Mouse (Mus musculus) left cerebral cortex, adult 8-10 months (tissue): ENCODE data around the gene Zfp618. TPM values are rescaled to one million over a fixed set of nuclear protein-coding genes. Genes with fewer than 3 reads are reported as not detected.

Experiments
- DNase-seq, 2 experiments: peaks; one replicate each; pipeline ENCODE4 v3.0.0; 2022; ENCODE audit warnings: low spot score in 2 of 2
- total RNA-seq, 4 experiments: library from RNA; stranded (reverse); gene quantifications; 2 replicates each; pipeline ENCODE4 v1.2.4; 2022

Gene Zfp618
- total RNA-seq, 4 experiments from 2014 or later, result 3.6 to 5.8 (median 4.7) TPM

DNA sequence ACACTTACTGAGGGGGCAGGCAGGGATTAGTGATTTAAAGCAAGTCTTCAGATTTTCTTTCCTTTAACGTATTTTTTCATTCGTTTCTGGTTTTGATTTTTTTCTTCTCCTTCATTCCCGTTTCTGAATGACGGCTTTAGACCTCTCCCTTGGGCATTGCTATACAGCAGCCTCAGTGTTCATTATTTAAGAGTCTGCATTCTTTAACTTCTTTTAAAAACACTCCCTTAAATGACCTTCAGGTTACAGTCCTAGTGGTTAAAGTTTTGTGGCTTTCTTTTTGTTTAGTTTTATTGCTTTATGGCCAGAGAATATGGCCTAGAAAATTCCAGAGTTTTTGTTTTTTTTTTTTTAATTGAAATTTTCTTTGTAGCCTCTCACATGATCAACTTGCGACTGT, 64.8 kb downstream of the Zfp618 start:
- DNase-seq, result no peak

DNA sequence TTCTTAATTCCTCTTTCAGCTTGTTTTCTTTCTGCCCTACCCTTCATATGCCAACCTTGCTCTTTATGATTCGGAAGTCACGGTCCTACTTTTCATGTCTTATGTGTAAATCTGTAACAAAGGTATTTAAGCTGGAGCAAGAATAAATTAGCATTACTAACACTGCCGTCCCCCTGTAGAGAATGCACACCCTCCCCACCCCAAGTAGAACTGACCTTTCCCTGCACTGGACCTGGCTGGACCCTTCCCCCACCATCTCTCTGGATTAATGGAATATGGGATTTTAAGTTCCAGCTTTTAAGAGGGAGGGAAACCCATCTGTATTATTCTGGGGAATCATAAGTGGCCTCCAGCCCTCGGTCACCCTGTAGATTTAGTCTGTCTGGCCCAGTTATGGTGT, 65.9 kb downstream of the Zfp618 start:
- no peak for DNase-seq

DNA sequence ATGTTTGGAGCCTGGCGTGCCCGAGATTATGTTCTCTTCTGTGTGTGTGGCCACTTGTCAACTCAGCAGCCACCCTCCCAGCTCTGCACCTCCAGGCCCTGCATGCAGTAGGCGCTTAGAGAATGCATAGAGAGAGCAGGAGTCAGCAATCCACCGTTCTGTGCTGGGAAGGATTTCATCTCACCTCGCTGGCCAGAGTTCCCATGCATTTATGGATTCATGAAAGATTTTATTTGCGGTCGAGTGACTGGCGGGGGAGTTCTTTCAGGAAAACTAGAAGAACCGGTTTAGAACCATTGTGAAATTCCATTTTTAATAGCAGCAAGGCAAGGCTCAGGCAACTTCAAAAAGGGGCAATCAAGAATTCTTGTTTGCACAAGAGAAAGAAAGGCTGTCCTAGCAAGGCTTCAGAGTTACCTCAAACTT, 67.2 kb downstream of the Zfp618 start:
- DNase-seq, result no peak

DNA sequence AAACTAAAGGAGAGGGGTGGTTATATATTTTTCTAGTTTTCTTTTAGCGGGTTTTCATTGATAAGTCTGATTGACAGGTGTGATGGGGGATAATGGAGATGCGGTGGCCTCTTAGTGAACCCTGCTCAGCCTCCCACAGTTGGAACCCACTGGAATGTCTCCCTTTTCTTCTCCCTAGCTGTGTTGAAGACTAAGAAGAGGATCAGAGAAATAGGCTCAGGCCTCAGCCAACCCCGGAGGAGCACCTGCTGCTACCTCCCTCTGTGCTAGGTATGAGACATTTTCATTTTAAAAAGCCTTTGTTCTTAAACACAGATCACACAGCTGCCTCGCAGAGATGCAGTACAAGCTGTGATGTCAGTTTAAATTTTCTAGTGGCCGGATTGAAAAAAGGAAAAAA, 68.4 kb downstream of the Zfp618 start:
- DNase-seq, result no peak

DNA sequence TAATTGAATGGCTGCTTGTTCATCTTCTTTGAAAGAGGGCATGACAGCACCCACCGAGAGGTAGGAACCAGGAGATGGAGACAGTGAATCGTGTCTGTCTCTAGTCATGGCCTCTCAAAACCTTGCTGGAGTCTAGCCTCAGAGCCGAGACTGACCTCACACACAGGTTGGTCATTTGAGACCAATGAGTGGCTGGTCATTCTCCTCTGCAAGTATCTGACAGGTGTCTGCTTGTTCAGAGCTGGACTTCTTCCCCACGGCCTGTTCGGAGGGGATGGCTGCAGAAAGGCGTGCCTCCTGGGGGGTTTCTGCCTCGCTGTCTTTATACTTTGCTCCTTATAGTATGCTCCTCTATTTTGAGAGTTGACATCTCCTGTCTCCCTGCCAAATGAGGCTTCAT, 70.6 kb downstream of the Zfp618 start:
- DNase-seq, result no peak

DNA sequence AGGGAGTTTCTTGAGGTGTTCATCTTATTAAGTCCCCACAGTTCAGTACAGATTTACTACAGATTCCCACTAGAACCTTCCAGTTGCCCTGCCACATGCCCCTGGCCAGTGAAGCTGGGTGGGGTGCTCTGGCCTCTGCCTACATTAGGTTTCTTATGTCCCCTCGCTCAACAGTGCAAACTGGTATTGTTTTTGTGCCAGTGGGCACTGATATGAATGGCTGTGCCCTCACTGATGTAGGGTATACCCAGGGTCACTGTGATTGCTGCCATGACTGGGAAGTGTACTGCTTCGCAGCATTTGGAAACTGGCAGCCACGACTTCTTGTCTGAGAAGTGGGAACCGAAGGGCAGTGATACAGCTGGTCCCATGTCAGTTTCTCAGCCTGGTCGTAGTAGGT, 71.4 kb downstream of the Zfp618 start:
- no peak for DNase-seq

DNA sequence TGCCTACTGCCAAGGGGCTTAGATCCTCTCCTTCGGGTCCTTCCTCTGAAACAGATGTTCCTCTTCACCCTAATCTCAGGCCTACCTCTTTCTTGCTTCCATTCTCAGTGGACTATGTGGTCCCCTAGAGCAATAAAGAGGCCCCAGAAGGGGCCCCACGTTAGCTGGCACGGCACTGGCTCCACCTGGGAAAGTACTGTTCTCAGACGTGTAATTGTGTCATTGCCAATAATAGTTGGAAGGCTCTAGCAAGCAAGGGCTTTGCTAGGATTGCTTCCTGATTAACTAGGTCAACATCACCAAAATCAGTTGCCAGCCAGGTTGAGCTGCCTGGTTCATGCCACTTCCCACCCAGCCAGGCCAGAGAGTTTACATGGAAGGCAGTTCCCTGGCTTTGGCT, 72.2 kb downstream of the Zfp618 start:
- no peak for DNase-seq

DNA sequence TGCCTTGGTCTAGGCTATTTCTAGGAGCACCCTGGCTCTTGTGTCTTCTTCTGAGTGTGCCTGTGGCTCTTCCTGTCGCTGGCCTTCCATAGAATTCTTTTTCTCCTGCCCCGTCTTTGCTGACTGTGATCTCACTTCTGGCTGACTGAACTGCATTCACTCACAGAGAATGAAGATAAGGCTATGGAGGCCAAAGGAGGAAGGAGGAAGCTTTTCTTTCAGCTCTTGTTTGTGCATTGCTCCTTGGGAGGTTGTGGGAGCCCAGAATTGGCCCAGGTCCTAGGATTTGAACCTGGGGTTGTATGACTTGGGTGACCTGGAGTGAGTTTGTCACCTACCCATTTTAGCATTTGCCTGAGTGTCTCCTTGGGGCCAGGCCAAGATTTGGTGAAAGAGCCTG, 72.9 kb downstream of the Zfp618 start:
- DNase-seq, result no peak

DNA sequence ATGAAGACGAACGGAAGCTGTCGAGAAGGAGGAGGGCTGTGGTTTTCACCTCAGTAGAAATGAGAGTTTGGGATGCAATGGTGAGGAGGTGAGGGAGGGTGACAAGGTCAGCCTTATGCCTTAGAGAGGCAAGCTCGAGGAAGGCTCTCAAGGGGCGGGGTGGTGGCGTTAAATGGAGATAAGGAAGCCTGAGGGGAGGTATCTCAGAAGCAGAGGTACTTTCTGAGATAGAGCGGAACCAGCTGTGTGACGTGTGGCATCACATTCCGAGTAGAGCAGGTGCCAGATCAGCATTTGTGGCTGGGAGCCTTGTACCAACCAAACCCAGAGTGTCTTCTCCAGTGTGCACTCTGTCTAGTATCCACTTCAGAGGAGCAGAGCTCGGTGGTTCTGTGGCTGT, 73.6 kb downstream of the Zfp618 start:
- no peak for DNase-seq

DNA sequence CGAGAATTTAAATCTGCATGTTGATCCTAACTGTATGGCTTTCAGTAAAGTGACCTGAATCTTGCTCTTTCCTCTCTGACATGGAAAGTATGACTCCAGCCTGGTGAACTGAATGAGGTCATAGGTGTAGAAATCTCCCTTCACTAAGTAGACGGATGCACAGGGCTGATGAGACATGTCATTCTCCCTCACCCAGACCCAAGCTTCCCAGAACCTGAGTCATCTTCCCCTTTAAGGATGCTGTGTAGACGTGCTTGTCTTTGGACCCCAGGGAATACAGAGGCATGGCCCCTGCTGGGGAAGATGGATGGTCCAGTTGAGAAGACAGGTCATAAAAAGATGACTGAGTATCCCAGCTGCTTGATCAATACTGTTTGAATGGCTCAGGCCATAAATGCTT, 83.2 kb downstream of the Zfp618 start:
- DNase-seq, result no peak

DNA sequence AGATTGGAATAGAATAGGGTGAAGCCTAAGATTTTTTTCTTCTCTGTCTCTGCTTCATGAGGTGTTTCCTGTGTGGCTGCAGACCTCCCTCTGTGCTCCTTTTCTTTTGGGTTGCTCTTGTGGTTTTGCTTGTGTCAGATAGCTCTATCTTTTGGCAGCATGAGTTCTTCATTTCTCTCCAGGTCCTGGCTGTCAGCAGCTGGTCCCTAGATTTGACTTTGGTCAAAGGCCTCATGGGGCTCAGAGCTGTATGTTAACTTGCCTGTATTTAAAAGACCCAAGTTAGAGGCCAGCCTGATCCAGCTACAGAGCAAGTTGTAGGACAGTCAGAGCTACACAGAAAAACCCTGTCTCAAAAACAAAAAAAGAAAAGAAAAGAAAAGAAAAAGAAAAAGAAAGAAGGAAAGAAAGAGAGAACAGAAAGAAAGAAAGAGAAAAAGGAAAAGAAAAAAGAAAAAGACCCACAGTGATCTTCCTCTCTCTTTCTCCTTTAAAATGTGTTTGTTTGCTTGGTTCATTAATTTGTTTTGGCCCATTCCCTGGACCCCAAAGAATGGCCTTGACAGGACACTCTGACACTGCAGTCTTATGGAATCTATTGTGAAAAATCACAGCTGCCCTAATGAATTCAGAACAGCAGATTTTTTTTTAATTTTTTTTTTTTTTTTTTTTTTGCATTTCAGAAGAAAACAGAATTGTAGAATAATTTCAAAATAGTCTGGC, 84.4 kb downstream of the Zfp618 start:
- no peak for DNase-seq

DNA sequence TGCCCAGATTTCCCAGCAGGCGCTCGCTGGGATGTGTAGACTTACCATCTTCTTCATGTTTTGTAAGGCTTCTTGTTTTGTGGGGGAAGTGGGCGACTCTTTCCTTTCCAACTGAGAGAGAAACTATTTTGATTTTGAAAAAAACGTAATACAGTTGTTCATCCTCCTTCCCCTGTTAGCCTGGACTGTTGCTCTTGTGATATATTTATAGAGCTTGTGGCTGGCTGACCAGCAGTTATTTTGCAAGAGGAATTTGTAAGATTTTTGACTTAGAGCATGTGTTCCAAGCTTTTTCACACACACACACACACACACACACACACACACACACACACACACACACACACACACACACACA, 84.9 kb downstream of the Zfp618 start:
- no peak for DNase-seq

DNA sequence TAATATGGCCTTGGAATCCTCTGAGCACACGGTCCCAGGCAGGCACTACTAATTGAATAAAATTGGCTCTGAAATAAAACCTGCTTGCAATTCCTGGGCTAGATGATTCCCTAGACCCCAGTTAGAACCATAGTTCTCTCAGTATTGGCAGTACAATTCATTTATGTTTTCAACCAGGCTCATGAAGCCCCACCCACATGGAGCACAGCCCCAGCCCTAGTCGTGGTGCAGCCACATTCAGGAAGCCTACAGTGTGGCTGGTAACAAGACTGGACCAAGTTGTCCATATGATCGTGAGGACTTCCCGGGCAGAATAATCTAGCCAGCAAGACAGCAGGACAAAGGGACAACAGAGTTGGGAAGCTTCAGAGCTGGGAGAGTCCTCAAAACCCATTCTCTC, 85.6 kb downstream of the Zfp618 start:
- no peak for DNase-seq

DNA sequence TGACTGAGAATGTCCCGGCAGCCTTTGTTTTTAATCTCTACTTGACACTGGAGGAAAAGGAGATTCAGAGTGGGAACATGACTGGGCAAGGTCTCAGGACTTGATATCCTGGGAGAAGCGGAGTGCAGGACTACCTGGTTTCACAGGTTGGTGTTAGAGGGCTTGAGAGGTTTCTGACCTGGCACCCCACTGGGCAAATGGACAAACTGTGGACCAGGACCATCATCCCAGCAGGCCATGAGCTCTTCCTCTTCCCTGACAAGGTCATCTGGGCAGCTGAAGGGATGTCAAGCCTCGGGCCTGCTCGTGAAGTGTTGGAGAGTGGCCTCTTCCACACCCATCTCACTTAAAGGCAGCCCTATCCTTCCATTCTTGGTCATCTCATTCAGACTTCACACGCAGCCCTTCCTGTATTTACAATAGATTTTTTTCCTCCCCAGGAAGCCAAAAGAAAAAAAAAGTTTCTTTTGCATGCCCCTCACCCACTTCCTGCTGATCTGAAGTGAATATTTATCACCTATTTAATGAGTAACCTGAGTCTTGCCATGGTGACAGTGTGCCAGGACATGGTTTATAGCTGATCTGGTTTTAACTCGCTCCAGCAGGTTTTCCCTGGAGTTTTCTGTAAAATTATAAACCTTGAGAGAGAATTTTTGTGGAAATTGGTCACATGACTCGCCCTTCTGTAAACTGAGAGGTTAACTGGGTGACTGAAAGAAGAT, 86.7 kb downstream of the Zfp618 start:
- no peak for DNase-seq

DNA sequence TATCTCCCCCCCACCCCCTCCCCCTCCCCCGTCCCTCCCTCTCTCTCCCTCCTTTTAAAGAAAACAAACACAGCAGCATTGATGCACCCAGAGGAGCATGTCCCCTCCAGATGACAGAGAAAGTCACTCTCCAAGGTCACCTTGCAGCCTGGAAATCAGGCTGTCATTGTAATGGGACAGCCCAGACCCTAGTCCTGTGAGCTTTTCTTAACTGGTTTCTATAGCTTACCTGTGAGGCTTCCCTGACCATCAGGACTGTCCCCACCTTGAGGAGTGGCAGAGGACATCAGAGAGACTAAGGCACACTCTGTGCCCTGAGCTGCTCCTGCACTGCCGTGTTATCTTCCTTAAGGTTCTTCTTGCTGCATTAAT, 87.3 kb downstream of the Zfp618 start:
- DNase-seq, result no peak

DNA sequence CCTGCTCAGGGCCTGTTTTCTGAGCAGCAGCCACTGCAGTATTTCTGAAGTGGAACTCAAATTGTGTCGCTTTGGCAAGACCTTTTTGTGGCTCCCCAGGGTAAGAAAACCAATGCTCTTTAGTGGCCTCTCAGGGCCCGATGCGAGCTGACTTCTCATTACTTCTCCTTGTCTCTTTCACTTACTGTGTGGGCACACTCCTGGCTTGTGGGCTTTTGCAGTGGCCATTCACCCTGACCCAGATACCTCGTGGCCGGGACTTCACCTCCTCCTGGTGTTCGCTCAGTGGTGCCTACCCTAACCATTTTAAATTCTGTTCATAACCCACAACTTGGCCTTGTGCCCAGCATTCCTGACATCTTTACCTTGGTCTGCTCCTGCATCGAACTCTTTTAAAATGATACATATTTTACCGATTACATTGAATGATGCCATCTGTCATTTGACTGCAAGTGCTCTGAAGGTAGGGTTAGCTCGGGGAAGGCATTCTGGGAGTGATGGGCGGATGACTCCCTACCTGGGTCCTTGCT, 89.9 kb downstream of the Zfp618 start:
- DNase-seq, result no peak

DNA sequence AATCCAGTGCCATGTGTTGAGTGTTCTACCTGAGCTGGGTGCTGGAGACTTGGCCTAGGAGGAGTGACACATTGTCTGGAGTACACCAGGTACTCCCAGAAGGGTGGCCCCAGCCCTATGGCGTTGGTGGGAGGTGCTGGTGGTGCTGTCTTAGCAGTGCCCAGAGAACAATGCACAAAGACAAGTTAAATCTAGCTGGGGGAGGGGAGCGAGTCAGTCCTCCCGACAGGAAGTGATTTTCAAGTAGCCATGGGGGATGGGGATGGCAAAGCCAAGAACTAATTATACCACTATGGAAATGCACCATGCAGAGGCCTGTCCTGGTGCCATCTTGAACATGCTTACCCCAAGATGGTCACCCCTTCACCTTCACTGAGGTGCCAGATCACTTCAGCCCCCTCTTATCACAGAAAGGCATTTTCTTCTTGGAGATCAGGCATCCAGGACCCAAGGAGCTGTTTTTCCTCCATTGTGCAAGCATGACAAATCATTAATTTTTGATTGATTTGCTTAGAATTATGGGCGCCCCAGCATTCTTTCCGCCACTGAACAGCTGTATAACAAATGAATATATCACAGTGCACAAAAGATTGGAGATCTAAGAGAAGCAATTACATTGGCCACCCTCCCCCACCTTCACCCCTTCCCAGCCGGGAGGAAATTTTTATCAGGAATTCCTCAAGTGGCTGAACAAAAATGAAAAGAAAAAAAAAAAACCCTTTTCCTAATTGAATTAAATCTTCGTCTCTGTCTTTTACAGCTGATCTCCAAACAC, 91.5 kb downstream of the Zfp618 start:
- no peak for DNase-seq

DNA sequence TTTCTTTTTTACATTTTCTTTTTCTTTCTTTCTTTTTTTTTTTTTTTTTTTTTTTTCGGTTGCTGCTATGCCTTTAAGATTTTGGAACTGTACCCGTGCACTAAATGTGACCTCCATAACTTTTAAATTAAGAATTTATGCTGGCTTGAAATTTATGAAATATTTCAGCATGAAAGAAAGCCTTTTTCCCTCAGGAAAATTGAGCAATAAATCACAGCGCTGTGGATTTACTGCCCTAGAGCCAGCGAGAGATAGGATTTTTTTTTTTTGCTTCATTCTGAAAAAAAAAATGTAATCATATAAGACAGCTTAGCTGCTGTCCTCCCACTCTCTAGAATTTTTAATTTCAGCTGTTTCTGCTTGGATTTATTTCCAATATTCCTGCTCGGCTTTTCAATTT, 92.2 kb downstream of the Zfp618 start:
- DNase-seq, result no peak

DNA sequence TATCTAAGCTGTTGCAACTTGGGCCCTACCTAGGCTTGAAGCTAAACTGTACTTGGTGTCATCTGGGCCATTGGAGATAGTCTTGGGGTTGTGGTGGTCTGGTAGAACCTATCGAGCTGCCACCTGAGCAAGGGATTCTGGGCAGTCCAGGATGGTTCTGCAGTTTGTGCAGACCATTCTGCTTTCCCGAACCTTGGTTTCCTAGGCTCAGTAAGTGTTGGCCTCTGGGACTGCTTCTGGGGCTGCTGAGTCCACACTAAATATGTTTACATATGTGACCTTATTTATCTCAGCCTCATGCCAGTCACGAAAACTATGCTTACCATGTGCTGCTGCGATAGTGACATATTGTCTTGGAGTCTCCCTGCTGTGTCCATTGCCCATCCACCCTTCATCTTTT, 93.3 kb downstream of the Zfp618 start:
- DNase-seq, result no peak

DNA sequence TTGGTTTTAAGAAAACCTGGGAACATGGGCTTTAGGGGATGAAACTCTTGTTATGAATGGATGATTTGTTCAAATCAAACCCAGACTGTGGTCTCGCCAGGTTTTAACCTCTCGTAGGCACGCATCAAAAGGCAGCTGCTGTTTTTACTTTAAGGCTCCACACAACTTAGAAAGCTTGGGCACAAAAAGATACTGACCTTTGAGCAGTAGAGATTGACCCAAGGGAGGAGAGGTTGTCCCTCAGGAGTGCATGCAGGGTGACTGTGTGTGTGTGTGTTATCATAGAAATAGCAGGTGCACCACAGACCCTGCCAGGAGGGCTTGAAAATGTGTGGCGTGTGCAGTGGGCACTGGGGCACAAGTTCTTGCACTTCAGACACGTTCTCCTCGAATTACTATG, 95.0 kb downstream of the Zfp618 start:
- no peak for DNase-seq

DNA sequence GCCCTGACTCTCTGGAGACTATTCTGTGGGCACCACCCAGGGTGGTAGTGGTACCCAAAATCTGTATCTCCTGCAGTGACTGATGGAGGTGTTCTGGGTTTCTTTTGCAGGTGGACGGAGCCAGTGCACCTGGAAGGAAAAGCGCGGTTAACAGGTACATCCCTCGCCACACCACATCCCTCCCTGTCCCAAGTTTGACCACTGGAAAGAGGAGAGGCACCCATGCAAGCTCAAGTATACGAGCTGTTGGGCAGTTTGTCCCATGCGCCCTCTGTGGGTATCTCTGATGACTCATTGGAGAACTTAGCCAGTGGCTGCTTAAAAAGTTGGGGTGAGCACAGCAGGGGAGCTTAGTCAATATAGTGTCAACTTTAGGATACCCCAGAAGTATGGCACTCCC, 96.0 kb downstream of the Zfp618 start:
- no peak for DNase-seq

DNA sequence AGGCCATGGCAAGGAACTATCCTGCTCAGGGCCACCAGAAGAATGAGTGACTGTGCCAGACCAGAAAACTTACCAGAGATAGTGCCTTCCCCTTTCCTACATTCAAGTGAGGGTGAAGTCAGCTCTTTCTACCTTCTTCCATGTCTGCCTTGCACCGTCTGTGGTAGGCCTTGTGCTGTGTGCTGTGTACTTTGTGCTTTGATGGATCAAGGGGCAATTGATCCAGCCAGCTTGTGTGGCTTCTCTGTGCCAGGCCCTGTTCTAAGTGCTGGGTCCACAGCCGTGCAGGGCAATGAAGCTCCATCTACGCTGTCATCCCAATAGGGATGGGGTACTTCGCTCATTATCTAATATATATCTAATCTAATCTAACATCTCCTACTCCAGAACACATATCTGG, 98.0 kb downstream of the Zfp618 start:
- no peak for DNase-seq
